Mouse (Mus musculus) retina, adult 2 months (tissue): ENCODE data around the gene Mvb12a.
"Not testable (repeated sequence)": the region's sequence is repeated elsewhere in the genome, so short reads cannot be mapped to it uniquely, and the experiment has no call there.

Source experiments
- DNase-seq: peaks from one replicate; pipeline ENCODE4 v3.0.0-alpha.2; 2012; ENCODE audit warnings: low read depth, low spot score

Gene Mvb12a

DNA sequence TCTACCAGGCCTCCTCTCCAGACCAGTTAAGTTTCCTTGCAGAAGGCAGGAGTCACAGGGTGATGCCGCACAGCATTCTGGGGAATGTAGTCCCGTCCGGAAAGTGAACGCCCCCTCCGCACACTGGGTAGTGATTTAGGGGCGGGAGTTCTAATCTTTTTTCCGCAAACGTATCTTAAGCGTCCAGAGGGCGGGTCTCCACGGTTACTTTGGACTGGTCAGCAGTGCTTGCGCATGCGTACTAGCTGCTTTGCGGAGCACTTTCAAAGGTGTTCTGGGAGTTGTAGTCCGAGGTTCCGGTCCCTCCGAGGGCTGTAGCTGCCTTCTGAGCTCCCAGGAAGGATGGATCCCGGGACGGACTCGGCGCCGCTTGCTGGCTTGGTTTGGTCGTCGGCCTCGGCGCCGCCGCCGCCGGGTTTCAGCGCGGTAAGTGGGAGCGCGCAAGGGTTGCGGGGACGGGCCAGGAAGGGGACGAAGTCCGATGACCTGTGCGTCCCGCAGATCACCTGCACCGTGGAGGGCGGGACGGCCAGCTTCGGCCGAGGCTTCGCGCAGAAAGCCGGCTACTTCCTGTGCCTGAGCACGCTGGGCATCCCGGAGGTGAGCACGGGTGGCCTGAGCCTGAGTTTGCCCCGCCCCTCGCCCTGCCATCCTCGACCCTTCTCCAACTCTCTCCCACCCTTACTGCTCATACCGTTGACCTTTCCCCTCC lies at the start of gene Mvb12a:
Mvb12a (plus strand) TSS at position 291 of the 712 bp plus-strand sequence.
- peak; percentile 98 for DNase-seq

DNA sequence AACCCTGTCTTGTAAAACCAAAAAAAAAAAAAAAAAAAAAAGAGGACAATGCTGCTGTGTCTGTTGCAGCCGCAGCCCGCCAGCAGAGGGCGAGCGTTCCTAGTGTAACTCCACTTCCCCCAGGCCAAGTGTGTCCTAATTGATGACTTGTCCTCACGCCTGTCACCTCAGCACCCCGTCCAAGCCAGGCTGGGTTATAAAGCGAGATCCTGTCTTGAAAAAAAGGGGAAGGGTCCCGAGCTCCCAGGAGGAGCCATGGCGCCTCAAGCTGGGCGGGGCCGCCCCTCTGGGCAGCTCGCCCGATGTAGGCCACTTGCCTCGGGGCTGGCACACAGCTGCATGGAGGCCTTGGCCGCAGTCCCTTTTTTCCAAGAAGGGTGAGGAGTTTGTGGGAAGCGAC lies 47.7 kb upstream of the Mvb12a start:
- DNase-seq: peak; percentile 48

- no peak for DNase-seq
Measured at GRCm38 (mm10) chr8:71495811-71496210, 46.9 kb upstream of the Mvb12a start.

DNA sequence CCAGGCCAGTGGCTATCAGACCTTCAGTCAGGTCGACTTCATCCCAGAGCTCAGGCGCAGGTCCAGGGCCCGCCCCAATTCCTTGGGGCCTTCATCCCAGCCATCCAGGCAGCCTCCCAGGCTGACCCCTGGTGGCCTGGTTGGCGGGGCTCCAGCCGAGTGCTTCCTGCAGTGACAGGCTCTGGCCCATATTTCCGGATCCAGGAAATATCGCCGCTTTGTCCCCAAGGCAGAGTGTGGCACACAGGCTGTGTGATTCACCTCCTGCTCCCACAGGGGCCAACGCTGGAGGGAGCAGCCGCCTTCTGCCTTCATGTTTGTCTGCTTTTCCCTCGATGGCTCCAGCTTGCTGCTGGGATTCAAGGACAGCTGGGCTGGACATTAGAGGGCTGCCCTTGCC lies 46.2 kb upstream of the Mvb12a start:
- DNase-seq: no peak

GRCm38 (mm10) chr8:71497077-71497645 lies 45.6 kb upstream of the Mvb12a start:
- no peak for DNase-seq

- no peak for DNase-seq
Measured at GRCm38 (mm10) chr8:71497881-71498501, 44.7 kb upstream of the Mvb12a start.

GRCm38 (mm10) chr8:71498816-71499690 lies 43.7 kb upstream of the Mvb12a start:
- no peak for DNase-seq

DNA sequence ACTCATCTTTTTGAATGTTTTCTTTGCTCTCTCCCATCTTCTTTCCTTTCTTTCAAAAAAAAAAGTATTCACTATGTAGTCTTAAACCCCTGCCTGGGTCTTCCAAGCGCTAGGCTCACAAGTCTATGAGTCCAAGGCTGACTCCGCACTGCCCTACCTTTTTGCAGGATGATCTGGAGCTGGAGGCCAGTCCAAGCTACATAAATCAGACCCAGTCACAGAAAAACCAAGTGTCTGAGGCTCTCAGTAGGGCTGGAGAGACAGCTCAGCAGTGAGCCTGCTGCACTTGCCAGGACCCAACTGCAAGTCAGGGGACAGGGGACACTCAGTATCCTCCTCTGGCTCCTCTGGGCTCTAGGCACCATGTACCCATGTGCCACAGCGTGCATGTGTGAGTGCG lies 38.4 kb upstream of the Mvb12a start:
- no peak for DNase-seq

GRCm38 (mm10) chr8:71505326-71505725 lies 37.4 kb upstream of the Mvb12a start:
- no peak for DNase-seq

DNA sequence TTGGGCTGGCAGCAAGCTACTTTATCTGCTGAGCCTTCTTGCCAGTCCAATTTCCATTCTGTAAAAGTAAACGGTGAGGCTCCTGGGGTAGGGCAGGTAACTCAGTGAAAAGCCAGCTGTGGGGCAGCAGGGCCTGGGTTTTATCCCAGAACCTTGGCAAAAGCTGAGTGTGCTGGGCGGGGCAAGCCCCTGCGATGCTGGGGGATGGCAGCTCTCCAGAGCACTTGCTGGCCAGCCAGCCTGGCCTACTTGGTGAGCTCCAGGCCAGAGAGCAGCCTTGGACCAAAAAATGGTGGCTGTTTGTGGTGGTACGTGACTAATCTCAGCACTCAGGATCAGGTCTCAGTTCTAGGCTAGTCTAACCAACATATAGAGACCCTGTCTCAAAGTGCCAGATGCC lies 36.7 kb upstream of the Mvb12a start:
- no peak for DNase-seq

GRCm38 (mm10) chr8:71507589-71508104 lies 35.1 kb upstream of the Mvb12a start:
- DNase-seq: peak; percentile 45

GRCm38 (mm10) chr8:71509316-71509715 lies 33.4 kb upstream of the Mvb12a start:
- DNase-seq: no peak

DNA sequence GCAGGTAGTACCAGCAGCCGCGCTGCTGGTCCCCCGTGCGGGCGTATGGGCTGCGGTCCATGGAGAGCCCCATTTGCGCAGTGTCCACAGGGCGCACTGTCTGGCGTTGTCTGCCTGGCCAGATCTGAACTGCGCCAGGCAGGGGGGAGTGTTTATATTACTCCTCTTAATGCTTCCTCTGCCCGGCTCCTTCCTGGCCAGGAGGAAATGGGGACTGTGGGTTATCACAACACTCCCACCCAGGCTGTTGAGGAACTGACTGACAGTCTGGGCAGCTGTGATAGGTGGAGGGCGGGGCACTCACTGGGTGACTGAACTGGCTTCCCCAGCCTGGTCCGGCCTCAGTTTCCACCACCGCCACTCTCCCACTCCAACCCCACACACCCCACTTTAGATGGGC lies 31.1 kb upstream of the Mvb12a start, which contains the start of gene Plvap:
Plvap (minus strand) TSS at position 109 of the 400 bp plus-strand sequence.
- no peak for DNase-seq

DNA sequence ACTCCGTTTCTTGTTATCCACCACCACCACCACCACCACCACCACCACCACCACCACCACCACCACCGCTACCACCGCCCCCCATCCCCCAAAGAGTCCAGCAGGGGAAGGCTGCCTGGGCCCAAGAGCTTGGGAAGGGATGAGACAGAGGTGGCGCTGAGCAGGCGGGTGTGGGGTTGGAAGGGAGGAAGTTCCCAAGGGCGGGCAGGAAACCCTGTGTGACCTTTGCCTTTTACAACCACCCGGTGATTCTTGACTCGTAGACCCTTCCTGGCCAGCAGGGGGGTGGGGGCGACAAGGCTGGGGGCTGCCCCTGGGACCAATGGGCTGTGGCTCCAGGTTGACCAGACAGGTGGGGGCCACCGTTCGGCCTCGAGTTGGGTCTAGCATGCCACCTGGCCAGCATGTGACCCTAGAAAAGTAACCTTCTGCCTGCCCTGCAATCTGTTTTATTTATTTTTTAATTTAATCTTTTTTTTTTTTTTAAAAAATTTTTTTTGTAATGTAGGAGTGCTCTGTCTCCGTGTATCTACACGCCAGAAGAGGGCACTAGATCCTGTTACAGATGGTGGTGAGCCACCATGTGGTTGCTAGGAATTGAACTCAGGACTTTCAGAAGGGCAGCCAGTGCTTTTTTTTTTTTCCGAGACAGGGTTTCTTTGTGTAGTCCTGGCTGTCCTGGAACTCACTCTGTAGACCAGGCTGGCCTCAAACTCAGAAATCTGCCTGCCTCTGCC lies 29.5 kb upstream of the Mvb12a start:
- no peak for DNase-seq

GRCm38 (mm10) chr8:71515043-71515442 lies 27.7 kb upstream of the Mvb12a start:
- no peak for DNase-seq

DNA sequence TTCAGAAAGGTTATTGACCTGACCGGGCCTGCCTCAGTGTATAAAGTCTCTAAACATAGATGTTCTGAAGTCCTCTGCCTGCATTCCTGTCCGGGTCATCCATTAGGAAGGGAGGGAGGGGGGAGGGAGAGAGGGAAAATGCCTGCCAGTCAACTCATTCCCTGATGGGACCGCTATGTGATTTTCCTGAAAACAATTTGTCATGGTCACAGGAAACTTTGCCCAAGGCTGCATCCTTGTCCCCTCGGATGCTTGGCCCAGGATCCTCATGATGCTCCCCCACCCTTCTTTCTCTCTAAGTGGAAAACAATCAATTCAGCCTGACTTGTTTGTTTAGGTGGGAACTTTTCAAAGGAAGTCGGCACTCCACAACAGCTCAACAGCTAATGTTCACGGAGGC lies 25.9 kb upstream of the Mvb12a start:
- no peak for DNase-seq

- DNase-seq: not testable (repeated sequence)
Measured at GRCm38 (mm10) chr8:71519037-71519825, 23.5 kb upstream of the Mvb12a start.

DNA sequence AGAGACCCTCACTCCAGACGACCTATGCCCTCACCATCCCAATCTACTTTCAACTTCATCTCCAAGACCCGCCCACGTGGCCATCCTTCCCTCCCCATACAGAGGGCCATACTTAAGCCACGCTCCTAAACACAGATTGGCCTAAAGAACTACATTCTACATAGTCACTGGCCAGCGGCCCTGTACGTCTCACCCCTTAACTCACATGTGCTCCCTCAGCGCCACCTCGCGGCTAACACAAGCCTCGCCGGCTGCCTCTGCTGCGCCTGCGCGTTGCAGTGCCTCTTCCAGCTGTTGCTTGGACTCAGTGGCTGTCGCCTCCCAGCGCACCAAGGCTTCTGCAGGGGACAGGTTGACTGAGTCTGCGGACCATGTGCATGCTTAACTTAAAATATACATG lies 21.1 kb upstream of the Mvb12a start:
- DNase-seq: peak; percentile 72

GRCm38 (mm10) chr8:71525226-71526050 lies 17.3 kb upstream of the Mvb12a start, which contains the start of gene Ccdc194:
TSS of gene Ccdc194 (minus strand) at chr8:71525711.
- no peak for DNase-seq
